Mouse (Mus musculus) mesoderm, embryonic 11.5 days (tissue): ENCODE data around the gene 4930432K21Rik.

Source experiments
- DNase-seq: peaks from one replicate; pipeline ENCODE4 v3.0.0-alpha.2; 2012; ENCODE audit warnings: low read depth, low spot score

The 4930432K21Rik gene

DNA sequence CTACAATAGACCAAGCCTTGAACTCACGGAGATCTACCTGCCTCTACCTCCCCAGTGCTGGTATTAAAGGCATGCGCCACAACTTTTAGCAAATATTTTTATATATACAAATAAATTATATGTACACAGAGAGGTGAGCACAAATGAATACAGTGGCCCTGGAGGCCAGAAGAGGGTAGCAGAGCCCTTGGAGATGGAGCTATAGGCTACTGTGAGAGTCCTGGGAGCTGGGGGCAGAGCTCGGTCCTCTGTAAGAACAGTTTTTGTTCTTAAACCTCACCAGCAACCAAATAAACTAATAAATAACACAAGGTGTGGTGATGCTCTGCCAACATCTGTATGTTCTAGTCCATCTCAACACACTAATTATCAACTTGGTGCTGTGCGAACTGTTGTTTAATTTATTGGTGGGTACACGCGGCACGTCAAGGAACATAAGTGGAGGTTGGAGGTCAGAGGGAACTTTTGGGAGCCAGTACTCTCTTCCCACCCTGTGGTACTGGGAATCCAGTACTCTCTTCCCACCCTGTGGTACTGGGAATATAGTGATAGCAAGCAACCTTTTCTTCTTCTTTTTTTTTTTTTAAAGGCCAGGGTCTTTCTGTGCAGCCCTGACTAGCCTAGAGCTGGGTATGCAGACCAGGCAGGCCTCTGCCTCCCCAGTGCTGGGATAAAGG lies 42.5 kb downstream of the 4930432K21Rik start:
- DNase-seq, result no peak

DNA sequence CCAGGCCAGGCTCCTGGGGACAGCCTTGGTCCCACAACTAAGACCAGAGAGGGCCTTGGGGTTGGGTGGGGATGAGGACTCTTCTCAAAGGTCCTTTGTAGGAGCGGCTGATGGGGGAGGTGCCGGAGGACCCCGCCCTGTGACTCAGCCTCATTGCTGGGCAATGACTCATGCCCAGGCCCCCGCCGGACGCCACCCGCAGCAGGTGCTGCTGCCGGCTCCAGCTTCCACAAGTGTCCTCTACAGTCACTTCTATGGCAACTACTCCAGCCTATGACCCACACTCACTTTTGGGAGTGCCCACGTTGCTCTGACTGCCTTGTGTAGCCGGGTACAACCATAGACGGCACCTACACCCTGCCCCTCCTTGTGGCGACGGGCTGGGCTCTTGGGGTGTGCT lies 44.2 kb downstream of the 4930432K21Rik start:
- no peak for DNase-seq

DNA sequence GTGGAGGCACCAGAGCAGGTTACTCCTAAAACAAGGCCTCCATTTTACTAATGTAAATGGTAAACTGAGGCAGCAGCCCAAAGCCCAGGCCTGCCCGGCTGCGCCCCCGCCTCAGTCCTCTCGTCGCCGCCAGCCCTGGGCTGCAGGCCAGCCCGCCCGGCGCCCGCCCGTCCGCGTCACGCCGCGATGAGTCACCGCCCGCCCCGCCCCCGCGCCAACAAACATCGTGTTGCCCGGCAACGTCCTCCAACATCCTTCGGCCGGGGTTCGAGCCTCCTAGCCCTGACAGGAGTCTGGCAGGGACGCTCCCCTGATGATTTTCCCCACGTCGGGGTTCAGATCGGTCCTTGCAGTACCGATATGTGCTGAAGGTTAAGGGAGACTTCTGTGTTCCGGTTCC lies 44.7 kb downstream of the 4930432K21Rik start:
- no peak for DNase-seq

DNA sequence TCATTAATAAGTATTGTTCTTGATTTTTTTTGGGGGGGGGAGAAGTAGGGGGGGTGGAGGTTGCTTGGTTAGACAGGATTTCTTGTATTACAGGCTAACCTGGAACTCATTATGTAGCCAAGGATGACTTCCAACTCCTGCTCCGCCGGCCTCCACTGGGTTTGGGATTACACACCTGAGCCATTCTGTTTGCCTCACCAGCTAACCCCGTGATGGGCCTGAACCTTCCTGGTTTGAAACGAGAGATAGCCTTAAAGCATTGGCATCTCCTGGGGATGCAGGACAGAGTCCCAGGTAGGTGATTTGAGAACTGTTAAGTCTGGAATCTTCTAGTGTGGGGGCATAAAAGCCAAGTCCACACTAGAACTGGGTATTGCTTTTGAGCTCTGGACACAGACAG lies 45.3 kb downstream of the 4930432K21Rik start:
- no peak for DNase-seq

DNA sequence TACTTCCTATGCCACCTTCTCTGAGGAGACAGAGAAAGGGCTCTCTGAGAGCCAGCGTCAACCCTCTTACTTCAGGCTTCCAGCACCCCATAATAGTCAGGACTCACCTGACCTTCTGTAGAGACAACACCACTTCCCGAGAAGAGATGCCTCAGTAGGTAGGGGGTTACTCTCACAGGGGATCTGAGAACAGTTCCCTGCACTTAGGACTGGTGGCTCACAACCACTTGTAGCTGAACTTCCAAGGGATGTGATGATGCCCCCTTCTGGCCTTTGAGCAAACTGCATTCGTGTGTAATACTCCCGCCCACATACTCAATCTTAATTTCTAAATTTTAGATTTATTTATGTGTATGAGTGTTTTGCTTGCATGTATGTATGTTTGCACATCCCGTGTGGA lies 45.7 kb downstream of the 4930432K21Rik start:
- DNase-seq, result no peak

DNA sequence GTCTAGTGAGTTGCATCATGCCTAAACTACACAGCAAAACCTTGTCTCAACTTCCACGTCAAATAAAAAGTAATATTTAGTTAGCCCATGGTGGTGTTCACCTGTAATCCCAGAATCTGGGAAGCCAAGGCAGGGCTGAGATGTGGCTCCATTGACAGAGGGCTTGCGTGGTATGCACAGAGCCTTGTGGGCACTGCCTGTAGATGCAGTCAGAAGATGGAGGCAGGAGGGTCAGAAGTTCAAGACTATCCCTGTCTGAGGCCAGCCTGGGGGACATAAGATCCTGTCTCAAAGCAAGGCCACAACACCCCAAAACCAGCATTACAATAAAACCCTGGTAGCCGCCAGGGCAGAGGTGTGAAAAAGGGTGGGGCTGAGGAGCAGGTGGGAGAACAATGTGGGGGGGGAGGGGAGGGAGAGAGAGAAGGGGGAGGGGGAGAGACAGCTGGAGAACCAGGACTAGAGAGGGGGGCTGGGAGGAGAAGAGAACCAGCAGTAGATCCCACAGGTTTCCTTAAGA lies 46.5 kb downstream of the 4930432K21Rik start:
- no peak for DNase-seq

DNA sequence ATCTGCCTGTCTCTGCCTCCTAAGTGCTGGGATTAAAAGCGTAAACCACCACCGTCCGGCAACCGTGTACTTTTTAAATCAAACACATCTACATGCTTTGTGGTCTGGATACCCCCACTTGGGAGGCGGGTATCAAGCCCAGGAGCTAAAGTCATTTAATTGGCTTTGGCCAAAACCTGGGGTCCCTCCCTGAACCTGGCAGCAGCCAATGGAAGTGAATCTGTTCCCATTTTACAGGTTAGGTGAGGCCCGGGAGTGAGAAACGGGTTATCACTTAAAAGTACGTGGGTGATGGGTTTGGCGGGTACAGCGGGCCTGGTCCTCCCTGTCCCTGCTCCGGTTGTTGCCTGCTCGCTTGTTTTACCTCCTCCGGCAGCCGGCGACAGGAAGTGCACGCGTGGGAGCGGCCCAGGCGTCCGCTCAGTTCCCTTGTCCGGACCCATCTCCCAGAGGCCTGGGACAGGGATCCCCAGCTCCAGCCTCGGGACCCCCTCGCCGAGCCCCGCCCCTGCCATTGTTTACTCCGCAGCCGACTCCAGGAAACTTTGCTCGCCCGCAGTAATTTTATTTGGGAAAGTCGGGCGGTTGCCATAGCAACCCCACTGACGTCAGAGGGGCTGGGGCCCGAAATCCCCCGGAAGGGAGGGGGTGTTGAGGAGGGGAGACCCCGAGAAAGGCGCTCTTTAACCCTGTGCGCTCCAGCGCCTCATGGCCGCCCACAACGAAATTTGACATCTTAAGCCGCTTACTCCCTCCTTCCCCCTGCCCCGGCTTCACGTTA lies 49.5 kb downstream of the 4930432K21Rik start:
- peak; percentile 98 for DNase-seq

DNA sequence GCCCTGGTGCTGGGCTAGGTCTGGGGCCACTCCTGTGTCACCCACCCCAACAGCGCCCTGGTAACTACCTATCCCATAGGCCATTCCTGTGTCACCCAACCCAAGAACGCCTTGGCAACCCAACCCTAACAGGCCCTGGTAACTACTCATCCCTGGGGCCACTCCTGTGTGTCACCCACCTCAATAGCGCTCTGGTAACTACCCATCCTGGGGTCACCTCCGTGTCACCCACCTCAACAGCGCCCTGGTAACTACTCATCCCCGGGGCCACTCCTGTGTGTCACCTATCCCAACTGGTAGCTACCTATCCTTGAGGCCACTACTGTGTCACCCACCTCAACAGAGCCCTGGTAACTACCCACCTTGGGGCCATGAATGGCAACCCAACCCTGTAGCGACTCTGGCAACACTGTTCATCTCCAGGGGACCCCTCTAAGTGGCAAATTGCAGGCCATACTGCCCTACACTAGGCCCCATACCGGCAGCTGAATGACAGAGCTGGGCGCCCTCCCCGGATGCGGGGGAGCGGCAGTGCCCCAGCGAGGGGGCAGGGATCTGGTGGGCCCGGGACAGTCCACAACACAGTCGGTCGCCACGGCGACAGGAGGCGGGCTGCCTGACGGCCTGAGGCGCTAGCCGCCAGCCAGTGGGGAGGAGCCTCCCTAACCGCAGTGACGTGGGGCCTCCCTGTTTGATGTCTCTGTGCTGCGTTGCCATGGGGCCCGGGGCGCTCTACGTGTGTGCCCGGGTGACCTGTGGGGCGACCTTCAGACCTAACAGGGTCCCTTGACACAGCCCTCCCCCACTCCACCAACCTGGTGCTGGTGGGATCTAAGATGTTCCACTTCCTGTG lies 50.3 kb downstream of the 4930432K21Rik start:
- peak; percentile 92 for DNase-seq

DNA sequence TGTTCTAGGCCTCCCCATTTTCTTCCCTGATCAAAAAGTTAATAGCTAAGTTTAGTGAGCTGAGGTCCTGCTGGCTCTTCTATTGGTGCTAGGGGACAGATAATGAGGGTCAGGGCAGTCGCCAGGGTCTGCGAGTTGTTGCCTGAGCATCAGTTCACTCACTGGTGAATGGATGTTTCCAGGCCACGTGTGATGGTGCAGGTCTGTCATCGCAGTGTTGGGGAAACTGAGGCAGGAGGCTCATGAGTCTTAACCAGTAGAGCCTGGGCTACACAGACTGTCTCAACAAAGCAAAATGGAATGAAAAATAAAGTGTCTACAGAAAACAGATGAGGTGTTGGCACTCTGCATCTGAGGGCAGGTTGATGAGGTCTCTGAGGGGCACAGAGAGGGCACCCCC lies 51.0 kb downstream of the 4930432K21Rik start:
- no peak for DNase-seq

DNA sequence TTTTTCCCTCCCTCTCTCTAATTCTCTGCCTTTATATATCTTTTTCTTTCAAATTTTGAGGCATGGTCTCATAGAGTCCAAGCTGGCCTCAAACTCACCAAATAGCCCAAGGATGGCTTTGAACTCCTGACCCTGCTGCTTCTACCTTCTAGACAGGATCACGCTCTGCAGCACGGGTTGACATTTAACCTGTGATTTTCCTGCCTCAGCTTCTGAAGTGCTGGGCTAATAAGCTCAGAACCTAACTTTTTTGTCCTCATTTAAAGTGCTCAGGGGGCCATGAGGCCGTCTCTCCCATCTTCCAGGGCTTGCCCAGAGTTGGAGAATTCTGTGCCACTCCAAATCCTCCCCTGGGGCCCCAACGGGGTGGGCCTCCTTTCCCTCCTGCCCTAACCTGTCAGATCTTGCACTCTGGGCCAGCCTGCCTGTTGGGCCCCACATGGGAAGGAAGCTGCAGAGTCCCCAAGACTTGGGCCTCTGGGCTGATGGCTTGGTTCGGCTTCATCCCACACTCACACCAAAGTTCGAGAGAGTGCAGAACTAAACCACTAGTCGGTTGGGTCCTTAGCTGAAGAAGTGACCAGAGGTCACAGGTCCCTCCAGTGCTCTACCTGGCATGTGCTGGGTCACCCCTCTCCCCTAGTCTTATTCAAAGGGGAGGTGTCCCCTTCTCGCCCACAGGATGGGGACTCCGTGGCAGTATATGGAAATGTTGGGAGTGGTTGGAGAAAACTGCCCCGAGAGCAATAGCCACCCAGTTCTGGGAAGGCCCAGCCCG lies 51.7 kb downstream of the 4930432K21Rik start:
- DNase-seq, result no peak

DNA sequence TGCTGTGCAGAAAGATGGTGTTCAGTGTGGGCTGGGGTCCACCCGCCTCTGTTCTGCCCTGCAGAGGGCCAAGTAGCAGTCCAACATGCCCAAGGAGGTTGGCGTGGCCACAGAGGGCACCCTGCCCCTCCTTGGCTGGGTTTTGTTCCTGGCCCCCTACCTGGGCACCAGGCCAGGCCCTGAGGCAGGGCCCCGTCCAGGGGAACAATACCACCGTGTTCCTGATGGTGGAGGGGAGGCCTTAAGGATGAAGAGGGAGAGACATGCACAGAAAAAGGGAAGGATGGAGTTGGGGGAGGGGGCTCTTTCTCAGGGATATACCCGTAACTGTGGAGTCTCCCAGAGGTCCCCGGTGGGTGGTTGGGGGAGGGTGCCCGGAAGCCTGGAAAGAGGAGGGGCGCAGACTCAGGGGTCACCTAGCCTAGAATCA lies 52.3 kb downstream of the 4930432K21Rik start:
- no peak for DNase-seq

DNA sequence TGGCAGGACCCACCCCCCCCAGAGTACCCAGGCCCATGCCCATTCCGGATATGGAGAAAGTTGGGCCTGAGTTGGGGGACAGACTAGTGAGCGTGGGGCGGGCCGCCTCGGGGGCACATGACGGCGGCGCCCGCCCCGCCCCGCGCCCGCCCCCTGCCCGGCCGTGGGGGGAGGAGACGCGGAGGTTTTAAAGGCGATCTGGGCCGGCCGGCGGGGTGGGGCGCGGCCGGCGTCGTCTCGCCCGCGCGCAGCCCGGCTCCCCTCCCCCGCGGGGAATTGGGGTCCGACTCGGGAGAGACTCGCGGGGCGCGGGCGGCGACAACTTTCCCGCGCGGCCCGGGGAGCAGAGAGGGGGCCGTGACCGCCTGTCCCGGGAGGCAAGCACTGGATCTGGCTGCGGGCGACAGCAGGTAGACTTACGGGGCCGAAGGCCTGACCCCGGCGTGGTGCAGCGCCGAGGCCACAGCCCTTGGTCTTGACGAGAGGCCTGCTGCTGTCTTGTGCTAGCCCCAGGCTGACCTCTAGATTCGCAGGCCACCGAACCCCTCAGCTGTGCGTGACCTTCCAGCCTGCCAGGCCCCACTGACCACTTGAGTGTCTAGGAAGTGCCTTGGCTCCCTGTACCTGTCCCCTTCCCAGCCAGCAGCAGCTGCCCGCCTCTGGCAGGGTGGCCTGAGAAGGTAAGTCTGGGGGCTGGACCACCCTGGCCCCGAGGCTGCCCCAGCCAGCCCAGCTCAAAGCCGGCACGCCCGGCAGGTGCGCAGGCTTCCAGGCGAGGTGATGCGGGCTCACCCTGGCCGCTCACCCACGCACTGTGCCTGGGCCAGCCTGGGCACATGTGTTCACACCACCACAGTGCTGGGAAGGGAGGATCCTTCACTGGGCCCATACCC lies 53.1 kb downstream of the 4930432K21Rik start:
- no peak for DNase-seq

DNA sequence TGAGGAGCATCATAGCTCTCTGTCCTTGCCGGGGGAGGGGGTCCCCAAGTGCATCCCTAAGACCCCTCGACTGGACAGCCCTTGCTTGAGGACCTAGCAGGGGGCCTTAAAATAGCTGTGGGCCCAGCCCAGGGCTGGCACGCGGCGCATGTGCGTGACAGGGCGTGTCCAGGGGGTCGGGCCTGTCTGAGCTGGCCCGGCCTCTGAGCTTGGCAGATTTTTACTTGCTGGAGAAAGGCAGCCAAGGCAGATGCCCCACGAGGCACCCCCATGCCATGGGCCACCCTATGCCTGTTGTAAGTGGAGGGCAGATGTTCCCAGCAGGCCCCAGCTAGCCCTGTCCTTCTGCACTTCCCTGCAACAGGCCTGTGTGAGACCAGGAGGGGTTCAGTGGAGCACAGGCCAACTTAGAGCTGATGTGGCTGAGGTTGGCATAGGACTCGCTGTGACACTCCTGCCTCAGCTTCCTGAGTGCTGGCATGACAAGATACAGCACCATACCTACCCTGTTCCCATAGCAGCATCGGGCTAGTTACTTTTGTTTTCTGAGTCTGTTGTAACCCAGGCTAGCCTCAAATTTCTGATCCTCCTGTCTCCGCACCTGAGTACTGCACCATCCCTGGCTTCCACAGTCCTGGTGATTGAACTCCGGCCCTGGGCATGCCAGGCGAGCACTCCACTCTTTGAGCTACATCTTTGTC lies 53.9 kb downstream of the 4930432K21Rik start:
- no peak for DNase-seq

DNA sequence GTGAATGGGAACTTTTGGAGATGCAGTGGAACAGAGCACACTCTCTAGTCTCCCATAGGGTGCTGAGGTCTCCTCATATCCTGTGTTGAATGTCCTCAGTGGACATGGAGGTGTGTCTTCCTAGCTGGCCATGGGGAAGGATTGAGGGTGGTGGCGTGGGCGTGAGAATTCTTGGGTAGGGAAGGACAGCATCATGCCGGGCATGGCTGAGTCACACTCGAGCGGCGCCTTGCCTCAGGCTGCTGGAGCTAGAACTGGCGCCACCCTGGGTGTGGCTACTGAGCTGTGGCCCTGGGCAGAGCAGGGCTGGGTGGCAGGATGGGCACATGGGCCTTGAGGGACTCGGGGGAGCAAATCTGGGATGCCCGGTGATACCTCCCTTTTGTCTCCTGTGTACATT lies 54.6 kb downstream of the 4930432K21Rik start:
- no peak for DNase-seq

DNA sequence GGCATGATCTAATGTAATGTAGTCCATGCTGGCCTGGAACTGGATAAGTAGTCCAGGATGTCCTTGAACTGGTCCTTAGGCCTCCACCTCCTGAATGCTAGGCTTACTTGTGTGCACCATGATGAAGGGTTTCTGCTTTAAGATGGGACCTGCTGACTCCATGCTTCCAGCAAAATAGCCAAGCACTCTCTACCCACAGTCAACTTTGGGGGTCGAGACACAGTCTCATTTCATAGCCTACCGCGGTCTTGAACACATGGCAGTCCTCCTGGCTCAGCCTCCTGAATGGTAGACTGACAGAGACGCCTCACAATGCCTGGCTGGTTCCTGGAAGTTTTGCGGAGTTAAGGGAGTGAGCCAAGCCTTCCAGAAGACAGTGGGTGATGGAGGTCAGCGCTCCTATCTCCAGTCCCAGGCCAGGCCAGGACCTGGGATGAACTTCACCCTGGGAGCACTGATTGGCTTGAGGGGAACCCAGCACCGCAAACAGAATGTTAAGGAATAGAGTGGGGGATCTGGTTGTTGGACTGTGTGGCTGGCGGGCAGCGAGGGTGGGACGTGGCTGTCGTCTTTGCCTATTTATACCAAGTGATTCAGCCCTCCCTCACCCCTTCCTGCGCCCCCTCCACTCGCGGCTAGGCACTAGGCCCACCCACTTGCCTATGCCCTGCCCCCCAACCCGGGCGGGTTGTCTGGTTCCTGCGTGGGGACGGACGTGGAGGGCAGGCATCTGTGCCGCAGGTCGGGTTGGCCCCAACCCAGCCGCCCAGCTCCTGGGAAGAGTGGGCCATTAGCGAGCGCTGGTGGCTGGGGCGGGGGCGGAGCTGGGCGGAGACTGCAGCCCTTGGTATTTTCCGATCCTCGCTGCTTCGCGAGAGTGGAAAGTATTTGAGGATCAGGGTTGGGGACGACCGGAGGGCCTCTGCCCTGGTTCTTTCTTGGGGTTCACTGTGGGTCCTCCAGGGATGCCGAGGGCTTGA lies 55.4 kb downstream of the 4930432K21Rik start:
- no peak for DNase-seq

DNA sequence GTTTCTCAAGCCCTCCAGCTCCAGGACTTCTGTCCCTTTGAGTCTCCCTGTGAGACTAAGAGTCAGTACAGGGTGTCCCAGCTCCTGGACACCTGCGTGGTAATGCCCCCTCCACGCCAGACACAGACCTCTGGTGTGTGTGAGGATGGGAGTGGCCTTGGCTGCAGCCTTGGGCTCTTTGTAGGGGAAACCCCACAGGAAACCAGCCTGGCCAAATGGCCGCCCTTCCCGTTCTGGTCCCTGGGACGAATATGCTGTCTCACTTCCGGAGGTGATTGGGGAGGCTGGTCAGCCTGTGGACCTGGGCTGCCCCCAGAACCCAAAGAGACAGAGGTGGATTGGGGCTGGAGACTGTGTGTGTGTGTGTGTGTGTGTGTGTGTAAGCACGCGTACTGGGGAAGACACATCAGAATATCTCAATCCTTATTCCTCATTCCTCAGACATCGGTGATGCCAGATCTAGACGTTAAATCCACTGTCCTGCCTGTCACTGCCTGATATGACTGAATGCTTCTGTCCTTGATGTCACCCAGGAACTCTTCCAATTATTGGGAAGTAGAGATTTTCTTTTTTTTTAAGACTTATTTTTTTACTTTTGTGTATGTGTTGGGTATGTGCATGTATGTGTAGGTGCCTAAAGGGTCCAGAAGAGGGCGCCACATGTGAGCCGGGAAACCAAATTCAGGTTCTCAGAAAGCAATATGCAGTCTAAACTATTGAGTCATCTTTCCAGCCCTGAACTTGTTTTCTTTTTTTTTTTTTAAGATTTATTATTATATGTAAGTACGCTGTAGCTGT lies 56.3 kb downstream of the 4930432K21Rik start:
- DNase-seq, result no peak

DNA sequence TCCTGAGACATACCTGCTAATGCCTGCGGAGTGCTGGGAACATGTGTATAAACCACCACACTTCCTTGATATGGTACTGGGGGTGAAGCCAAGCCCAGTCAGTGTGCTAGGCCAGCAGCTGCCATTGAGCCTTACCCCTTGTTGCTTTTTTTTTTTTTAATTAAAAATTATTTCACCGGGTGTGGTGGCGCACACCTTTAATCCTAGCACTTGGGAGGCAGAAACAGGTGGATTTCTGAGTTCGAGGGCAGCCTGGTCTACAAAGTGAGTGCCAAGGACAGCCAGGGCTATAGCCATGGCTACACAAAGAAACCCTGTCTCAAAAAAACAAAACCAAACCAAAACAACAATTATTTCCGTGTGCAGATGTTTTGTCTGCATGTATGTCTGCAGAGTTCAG lies 57.2 kb downstream of the 4930432K21Rik start:
- no peak for DNase-seq

DNA sequence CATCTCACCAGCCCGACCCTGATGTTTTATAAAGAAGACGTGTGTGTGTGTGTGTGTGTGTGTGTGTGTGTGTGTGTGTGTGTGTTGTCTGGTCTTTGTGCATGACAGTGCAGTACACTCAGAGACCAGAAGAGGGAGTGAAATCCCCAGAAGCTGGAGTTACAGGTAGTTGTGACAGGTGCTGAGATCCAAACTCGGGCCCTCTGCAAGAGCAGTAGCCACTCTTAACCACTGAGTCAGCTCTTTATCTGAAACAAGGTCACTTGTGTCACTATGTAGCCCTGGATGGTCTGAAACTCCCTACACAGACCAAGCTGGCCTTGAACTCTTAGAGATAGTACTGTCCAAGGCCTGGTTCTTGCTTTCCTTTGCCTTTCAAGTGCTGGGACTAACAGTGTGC lies 58.8 kb downstream of the 4930432K21Rik start:
- no peak for DNase-seq
